Mouse (Mus musculus) cortical plate, adult 2 months (tissue): ENCODE measurements around the gene Dnajb8.

ENCODE experiments used
- CTCF ChIP-seq: fragments of 200-500 bp; IDR thresholded peaks from 2 replicates; pipeline ENCODE4 v1.5.1; 2011; ENCODE audit warnings: mild to moderate bottlenecking, control low read depth, low read length; ENCODE audit not compliant: insufficient read depth; ENCODE audit errors: extremely low read depth
- POLR2A ChIP-seq: fragments of 200-500 bp; IDR thresholded peaks from 2 replicates; pipeline ENCODE4 v1.6.1; 2011; ENCODE audit warnings: mild to moderate bottlenecking, low read length, control low read depth; ENCODE audit not compliant: insufficient read depth; ENCODE audit errors: extremely low read depth

DNA sequence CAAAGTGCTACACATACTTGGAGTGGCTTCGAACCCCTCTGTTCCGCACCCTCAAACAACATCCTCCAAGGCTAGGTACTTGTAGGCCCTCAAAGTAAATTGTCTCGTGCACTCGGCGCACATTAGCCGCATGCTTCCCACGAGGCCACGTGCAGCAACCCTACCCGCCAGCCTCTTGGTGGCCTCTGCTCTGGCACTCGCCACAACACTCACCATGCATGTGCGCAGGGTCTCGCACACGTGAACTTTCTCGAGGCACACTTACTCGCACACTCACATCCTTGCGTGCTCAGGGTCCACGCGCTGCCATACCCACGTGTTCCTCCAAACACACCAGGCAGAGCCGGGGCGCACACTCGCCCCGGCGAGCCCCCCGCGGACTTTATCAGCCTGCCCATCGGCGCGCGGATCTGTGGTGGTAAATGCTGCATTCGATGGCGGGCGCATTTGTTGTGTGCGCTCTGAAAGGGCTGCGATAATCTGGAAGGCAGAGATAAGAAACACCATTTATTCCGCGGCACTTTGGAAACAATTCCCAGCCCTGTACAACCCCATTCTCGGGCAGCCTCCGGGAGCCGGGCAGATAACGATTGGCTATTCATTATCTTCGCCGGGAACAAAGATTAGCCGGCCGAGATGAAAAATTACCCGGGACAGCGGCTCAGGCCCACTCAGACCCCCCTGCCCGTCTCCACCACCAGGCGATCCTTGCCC is 31.6 kb upstream of the Dnajb8 start:
- TF ChIP-seq POLR2A (no peak), CTCF (no peak)
